Mouse (Mus musculus) cerebellum, adult 11 months (tissue): ENCODE measurements around the gene Morn1.

Source experiments
- DNase-seq: peaks from one replicate; pipeline ENCODE4 v3.0.0; 2022

Gene Morn1

GRCm38 (mm10) chr4:155140795-155141265 lies 54.5 kb downstream of the Morn1 start:
- no peak for DNase-seq

- DNase-seq: no peak
These were observed 56.5 kb downstream of the Morn1 start for GRCm38 (mm10) chr4:155142836-155143235.

GRCm38 (mm10) chr4:155143411-155143810 lies 57.0 kb downstream of the Morn1 start:
- no peak for DNase-seq

- no peak for DNase-seq
These were observed 57.6 kb downstream of the Morn1 start for GRCm38 (mm10) chr4:155143871-155144502.

GRCm38 (mm10) chr4:155144548-155145180 lies 58.3 kb downstream of the Morn1 start:
- no peak for DNase-seq

DNA sequence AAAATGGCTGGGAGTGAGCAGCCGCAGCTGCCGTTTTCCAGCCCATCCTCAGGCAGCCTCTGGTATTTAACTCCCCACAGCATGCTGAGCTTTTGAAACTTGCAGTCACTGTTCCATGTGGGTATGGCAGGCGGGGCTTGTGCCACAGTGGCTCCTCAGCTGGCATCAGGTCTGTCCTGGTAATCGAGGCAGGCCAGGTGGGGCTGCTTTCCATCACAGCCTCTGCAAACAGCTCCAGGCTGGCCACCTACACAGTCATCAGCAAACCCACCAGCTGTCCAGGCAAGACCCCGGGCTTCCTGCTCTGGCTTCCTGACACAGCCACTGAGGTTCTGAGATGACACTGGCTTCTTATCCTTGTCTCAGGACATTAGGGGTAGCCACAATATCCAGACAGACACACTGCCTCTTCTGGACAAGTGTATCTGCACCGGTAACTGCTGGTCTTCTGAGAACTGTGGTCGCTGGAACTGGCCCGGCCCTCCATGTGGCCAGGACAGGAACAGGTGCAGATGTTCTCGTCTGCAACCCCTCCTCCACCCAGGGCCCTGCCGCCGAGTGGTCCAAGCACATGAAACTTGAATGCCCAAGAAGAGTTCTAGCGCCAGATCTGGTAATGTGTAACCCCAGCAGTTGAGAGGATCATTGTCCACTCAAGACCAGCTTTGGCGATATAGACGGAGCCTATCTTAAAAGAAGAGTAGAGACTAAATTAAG lies 59.9 kb downstream of the Morn1 start:
- DNase-seq: no peak

DNA sequence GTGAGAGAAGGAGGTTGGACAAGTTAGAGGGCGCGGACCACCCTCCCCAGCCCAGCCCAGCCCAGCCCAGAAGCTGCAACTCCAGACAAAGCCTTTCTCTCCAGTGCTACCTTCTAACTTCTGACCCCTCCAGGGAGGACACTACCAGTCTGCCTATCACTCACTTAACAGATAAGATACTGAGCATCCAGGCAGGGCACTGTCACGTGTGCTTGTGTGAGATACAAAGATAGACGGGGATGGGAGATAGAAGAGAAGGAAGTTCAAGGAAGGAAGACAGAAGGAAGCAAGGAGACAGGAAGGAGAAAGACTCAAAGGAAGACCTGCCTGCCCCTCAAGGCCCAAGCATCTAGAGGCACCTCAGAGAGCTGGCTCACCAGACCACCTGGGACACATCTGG lies 62.1 kb downstream of the Morn1 start:
- DNase-seq: no peak

DNA sequence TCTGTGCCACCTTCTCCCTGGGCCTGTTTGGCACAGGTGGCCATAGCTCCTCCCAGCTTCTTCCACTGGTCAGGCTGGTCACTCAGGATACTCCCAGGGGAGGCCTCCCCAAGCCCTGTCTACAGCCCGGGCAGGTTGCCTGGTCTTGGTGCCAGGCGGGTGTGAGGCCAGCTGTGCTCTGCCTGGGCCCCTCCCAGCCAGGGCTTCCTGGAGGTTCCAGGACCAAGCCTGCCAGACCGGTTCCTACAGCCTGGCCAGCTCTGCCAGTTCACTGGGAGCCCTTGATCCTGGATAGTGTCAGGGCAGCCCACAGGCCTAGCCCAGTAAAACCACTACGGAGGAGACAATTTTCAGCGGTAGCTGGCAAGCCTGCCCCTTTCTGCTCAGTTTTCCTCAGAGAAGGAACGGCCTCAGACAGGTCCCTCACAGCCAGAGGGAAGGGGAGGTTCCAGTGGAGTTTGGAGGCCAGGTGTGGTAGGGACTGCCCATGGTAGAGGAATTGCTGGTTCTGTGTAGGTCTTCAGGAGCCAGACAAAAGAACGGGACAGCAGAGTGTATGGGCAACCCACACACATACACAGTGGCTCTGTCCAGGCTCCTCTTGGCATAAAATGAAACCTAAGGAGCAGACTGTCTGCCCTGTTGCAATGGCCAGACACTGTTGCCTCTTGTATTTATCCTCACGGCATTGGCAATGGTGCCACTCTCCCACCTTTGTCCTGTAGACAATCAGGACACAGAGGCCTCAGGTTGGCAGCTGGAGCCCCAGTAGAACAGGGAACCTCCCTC lies 62.7 kb downstream of the Morn1 start:
- no peak for DNase-seq

DNA sequence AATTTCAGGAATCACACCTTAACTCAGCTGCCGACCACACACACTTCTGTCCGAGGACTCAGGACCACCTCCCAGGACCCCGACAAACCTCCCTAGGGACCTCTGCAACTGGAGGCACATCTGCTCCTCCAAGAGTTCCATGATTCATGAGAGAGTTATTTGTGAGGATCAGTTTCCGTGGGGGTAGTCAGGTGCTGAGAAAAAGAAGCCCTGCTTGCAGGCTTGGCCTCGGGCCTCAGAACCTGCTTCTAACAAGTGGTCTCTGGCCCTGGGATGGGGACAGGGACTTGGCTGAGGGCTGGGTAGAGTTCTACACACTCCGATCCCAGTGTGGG lies 63.5 kb downstream of the Morn1 start:
- no peak for DNase-seq

- peak; percentile 59 for DNase-seq
These were observed 64.1 kb downstream of the Morn1 start for GRCm38 (mm10) chr4:155150276-155151113.

DNA sequence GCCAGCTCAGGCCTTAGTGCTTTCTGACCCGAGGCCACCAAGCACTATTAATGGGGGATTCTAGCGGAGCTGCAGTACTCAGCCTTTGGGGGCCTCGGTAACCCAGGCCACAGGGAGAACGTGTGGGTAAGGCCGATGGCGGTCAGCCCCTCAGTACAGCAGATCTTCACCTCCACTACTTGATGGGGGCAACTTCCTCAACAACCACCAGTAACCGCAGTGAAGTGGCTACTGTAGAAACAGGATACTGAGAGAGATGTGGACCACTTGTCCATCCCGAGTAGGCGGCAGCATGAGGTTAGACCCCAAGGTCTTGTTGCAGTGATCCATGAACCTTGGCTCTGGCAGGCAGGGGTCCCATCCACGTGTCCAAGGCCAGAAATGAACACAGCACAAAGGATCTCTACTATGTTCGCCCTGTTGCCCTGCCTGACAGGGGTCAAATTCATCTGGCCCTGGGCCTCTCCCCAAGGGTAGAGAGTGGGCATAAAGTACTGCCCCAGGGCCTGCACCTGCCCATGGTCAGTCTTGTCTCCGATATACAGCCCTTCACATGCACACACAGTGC lies 64.9 kb downstream of the Morn1 start:
- no peak for DNase-seq

DNA sequence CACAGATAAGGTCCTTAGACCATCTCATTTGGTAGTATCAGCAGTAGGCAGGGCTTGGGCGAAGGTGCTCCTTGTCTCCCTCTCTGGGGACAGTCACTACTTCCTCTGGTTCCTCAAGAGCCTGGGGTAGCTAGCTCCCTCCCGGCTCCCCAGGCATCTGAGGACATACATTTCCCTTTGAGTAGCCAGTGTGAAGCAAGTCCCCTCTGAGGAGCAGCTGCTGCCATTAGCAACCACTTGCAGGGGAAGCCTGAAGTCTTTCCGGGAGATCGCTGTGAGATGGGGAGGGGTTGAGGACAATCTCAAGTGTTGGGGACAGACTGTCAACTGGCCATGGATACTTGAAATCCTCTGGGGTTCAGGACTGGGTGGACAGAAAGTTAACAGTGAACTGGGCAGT lies 65.5 kb downstream of the Morn1 start:
- DNase-seq: no peak

GRCm38 (mm10) chr4:155152476-155152875 lies 66.1 kb downstream of the Morn1 start:
- peak; percentile 96 for DNase-seq

GRCm38 (mm10) chr4:155153389-155154072 lies 67.2 kb downstream of the Morn1 start:
- no peak for DNase-seq

GRCm38 (mm10) chr4:155154986-155155385 lies 68.6 kb downstream of the Morn1 start:
- no peak for DNase-seq

- no peak for DNase-seq
These were observed 70.4 kb downstream of the Morn1 start for GRCm38 (mm10) chr4:155156734-155157133.

DNA sequence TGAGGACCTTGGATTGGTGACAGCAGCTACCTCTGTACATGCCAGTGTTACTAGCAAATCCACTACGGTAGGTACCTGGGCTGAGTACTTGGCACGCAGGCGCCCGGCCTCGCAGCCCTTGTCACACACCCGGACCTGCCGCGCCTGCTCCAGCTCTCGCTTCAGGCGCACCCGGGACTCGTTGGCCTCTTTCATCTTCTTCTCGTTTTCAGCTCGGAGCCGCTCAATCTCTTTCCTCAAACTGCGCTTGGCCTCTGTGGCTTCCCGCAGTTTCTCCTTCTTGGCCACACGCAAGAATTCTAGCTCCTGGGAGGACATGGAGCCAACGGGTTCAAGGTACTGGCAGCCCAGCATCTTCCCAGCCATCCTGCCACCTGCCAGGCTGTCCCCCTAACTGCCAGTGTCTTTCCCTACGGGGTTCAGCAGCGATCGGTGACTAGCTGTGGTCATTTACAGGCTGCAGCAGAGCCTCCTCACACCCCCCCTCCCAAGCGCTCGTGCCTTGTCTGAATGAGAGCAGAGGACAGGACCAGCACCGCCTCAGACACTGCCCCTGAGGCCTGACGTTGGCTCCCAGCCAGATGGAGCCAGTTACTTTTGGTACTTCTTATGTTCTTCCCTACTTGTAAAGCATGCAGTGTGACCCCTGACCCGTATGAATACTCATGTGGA lies 71.6 kb downstream of the Morn1 start:
- no peak for DNase-seq

- no peak for DNase-seq
These were observed 72.2 kb downstream of the Morn1 start for GRCm38 (mm10) chr4:155158543-155158917.

DNA sequence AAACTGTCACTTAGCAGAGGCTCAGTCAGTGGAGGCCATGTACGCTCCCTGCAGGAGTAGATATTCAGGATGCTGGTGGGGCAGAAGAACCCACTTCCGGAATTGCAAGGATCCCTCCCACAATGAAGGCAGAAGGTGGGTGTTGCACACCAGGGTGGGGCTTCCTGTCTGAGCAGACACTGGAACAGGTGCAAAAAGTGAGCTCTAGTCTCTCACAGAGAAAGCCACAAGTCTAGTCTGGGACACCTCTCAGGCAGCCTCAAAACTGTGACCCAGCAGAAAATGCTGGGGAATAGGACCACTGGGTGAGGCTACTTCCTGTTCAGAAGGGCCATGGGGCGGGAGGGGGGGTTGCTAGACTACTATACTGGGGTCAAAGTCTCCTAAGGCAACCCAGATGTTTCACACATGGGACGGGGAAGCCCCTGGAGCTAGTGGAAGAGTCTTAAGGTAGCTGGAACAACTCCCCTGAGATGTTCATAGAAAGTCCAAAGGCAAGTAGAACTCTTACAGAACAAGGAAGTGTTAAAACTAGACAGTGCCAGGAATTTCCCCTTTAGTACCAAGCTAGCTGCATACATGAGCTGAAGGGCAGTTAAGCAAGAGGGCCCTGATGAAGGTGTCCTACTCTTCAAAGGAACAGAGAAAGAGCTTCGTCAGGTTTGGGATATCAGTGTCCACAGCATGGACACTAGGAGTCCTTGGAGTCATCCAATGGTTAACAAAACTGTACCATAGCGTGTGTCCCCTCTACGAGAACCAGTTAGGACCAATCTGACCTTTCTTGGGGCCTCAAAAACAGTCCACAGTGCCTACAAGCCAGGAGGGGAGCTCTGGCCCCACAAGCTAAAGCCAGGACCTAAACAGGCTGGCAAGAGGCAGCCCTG lies 76.3 kb downstream of the Morn1 start:
- no peak for DNase-seq

GRCm38 (mm10) chr4:155163320-155163651 lies 76.9 kb downstream of the Morn1 start:
- DNase-seq: no peak
